Mouse (Mus musculus): ENCODE measurements at regions not wholly inside any gene's neighbourhood (a gene's known extent, or its start where the extent isn't known, plus 50 kb on each side); places are given as distances from the start of the nearest gene placed in this dataset.
A peak's percentile ranks its signal among the peaks of the same experiment; 100 is the strongest.

DNA sequence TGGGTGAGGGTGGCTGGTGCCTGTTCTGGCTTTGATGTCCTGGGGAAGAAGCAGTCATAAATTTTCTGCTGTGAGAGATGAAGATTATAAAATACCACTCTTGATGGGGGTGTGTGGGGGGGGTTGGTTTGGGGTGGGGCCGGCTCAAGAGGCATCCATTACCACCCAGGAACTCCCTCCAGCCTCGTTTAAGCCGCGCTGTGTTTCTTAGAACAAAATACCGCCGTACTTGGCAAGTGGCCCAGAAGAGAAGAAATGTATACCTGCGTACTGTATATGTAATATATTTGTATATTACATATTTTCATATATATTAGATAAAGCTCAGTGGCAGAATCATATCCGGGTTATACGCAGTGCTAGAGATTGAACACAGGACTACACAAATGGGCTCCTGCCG is 434.6 kb upstream of the Tbx3 start:
- no peak for DNase-seq

DNA sequence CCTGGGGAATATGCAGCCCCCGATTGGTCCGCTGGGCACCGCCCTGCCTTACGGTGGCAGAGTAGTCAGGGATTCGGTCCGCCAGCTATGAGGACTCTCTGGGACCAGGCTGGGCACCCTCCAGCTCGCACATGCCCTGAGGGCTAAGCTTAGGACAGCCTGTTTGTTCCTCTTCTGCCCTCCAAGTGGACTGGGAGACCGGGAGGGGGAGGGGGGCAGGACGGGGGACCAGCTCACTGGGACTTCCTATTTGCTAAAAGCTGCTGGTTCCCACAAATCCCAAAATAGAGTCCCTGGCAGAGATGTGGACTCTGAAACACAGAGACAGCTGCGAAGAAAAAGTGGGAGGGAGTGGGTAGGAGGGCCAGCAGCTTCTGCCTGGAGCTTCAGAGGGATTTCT is 423.6 kb upstream of the Tbx3 start:
- DNase-seq: no peak

DNA sequence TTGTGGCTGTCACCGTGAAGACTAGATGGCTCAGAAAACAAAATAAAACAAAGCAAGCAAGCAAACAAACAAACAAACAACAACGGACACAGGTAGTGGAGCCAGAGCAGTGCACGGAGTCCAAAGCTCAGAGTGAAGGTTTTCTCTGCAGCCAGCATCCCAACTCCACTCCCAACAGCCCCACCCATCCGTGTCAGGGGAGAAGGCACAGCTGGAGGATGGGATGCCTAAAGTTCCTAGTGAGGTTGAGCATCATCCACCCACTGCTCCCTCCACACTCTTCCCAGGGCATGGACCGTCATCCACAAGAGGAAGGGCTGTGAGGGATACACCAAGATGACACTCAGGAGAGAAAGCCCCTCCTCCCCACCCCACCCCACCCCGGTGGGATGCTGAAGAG is 421.8 kb upstream of the Tbx3 start:
- DNase-seq: no peak

DNA sequence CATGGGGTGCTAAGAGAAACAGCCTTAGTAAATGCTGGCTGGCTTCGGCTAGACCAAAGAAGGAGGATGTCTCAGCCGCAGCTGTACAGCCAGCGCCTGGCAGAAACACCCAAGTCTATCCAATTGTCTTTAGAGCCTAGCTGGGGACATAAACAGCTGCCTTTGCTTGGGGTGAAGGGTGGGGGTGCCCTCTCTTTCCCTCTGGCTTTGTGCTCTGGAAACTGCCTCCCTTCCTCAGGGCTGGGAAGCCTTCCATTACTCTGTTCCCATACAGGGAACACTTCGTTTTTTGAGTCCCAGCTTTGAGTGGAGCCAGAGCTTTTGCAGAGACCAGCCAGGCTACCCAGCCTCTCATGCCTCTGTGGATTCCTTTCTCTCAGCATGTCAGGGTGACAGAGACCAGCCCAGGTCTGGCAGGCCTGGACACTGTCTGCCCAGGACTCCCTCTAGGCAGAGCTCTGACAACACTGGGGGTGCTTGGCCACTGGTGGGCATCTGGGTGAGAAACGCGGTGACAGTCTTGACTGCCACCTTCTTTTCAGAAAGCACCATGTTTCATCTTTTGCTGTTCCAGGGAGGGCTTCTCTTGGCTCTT is 421.2 kb upstream of the Tbx3 start:
- no peak for DNase-seq

DNA sequence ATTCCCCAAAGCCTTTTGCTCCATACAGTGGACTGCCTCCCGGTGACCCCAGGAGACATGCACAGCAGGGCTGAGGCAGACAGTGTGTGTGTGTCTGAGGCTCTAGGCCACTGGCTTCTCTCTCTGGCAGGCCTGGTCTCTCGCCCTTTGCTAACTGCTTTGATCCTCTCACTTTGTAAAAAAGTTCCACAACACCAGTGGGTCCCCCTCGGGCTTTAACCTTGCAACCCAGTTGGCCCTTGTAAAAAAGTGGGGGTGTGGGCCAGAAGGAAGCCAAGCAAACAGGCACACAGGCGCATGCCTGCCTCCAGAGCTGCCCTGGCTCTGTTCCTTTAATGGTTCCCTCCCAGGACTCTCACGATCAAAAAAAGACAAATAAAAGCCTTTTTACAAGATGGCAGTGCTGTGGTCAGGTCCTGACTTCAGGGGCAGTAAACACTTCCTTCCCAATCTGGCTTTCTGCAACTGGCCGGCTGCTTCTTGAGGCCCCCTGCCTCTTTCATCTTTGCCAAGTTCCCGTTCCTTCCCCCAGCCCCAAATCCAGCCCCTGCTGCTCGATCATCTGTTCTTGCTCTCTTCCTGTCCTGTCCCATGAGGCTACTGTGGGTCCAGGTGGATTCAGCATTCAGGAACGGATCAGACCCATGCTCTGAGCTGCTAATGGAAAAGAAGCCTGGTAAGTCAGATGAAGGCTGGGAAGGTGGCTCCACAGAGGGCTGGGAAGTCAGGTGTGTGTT is 419.0 kb upstream of the Tbx3 start:
- DNase-seq: no peak

DNA sequence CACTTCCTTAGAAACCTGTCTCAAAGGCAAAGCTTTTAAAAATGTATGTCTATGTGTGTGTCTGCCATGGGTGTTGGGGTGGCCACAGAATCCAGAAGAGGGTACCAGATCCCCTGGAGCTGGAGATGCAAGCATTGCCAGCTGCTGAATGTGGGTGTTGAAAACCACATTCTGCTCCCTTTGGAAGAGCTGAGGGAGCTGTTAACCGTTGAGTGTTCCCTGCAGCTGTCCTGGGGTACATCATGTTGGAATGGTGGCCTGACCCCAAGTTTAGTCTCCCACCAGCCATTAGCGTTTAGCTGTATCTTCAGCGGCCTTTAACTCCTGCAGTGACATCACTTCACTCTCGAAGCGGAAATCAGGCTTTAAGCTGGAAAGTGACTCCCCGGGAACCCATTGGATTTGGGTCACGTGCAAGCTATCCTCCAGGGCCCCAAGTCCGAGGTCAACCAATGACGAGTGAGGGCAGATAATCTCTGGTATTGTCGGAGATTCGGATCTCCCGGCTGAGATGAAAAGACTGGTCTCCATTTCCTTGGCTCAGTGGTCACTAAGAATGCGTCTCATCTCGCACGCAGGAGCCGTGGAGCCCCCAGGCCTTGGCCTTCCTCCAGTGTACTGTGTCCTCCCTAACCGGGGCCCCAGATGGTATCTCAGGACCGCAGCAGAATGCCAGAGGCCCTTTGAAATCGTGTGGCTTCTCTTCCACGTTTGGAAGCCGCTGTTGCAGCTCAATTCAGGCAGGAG is 412.9 kb upstream of the Tbx3 start:
- DNase-seq: no peak

DNA sequence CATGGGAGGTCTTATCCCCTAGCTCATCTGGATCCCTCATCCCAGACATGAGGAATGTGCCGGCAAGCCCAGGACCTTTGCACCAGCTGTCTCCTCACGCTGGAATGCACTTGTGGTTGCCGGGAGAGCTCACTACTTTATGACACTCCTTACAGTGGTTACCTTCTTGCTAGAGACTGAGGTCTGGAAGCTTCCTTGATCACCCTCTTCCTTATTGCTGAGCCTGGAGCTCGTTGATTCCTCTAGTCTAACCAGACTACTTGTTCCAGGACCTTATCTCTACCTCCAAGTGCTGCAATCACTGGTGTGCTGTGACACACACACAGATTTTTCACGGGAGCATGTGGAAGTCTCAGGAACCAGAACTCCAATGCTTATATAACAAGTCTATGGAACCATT is 411.6 kb upstream of the Tbx3 start:
- DNase-seq: no peak

DNA sequence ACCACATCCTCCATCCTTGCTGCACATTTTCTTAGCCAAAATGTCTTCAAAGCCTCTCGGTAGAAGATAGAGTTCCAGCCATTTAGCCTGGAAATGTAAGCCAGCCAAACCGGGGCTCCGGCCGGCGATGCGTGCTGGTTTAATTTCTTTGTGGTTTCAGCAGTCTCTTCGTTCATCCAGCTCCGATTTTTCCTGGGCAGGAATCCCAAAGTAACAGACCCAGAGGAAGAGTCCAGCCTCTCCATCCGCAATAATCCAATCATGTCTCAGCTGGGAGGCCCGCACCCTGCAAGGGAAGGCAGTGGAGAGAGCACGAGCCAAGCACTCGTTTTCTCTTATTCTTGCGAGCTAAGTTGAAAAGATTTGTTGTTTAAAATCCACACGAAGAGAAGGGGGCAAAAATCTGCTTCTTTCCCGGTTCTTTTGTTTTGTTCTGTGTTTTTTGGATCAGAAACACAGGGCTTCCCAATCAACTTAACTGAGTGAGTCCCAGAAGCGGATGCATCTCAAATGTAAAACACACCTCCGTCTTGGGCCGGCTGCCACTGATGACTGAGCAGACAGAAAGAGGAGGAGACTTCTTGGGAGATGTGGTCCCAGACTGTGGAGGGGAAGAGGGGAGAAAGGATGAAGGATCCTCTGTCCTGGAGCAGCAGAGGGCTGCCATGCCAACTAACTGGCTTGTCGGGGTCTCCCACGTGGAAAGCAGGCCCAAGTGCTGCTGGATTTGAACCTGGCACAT is 405.1 kb upstream of the Tbx3 start:
- DNase-seq: peak; percentile 36 to 50

DNA sequence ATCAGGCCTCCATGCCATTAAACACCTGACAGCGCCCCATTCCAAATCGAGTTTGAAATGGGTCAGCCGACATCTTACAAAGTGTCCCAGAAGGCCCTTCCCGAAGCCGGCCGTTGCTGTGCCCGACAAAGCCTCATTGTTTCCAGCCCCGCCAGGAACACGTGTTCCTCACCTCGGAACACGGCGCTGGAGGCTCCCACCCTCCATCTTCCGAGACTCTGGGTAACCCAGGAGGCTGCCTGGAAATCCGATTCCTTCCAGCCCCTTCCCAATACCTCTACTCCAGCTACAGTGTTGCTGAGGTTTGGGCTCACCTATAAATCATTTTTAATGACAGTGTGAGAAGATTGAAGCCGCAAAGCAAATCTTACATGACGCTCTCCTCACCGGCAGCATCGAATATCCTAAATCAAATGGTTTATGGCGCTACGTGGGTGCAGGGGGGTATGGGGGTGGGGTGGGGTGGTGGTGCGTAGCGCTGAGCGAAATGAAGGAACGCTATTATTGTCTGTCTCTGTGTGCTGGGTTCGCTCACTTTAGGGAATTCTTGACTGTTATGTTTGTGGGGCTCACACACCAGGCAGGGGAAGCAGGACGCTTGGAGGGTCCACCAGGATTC is 399.1 kb upstream of the Tbx3 start:
- no peak for DNase-seq

DNA sequence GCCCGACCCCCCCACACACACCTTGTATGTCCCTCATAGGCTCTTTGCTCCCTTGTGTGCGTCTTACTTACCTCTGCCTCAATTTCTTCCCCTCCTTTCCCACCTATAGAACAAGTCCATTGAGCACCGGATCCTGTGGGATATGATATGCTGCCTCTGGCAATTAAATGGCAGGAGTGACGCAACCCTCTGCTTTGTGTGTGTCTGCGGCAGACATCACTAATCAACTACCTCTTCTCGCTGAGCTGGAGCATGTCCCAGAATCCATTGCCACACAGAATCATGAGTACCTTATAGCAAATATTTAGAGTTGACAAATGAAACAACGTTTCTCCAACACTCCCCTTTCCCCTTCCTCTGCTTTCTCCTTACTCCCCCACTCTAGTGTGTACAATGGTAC is 397.3 kb upstream of the Tbx3 start:
- DNase-seq: no peak

DNA sequence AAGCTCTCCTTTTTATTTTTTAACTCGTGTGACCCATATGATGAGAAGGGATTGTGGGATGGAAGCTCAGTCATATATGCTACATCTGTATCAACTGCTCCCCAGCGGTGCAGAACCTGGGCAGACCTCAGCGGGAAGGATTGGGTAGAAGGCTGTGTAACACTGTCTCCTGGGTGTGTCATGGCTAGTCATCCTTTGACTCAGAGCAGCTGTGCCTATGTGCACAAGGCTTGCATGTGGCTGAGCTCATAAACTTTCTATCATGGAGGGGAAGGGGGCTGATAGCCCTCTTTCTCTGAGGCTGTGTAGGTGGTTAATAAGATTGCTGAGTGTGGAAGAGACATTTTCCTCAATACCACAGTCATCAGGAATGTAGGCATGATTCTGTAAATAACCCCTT is 396.9 kb upstream of the Tbx3 start:
- no peak for DNase-seq

DNA sequence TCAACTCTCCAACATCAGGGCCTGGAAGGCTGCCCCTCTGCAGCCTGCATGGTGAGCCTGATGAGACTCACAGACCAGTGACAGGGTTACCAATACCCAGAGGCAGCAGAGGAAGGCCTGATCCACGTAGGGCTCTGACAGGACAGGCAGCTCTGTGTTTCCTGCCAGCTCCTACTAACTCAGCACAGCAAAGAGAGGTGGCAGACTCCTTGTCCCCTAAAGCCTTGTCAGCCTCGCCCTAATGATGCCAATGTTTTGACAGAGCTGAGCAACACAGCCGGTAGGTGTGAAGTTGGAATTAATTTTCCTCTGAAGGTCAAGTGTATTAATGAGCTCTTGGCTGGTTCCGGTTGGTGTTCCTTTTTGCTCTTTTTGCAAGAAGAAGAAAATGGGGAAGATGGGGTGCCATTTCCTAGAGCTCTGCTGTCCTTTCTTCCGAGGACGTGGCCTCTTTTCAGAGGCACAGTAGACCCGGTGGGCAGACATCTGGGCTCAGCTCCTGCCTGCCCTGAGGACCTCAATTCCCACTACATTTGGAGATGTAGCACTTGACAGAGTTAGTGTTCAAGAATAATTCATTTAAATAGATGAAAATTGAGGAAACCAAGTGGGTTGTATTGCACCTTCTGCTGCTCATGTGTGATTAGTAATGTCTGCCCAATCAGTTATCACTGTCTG is 395.5 kb upstream of the Tbx3 start:
- DNase-seq: no peak

DNA sequence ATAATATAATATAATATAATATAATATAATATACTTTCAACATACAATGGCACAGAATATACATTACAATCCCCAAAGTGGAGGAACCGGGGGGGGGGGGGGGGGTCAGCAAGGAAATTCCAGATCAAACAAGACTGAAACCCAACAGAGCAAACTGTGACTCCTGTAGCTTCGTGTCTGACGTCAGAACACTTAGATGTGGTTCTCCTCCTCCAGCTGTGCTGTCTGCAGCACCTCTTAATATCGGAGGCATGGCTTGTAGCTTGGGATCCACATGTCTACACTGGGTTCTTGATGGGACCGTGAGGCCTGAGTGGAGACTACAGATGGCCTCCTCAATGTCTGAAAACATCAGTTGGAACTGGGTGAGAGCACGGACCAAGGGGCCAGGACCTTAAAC is 390.3 kb upstream of the Tbx3 start:
- DNase-seq: no peak

DNA sequence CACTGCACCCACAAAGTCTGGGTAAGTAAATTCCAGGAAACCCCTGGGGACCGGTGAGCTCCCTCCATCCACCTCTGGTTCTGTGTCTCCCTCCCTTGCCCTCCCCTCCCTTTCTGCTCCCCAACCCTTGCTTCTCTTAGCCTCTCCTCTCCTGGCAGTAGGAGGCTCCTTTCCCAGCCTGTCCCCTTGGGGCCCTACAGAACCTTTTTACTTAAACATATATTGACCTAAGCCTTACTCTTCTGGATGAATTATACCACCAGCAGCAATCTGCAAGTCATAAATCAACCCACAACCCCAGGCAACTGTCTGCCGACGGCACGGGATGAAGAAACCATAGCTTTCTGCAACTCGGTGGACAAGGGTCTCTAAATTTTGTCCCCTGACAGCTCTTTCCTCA is 380.7 kb upstream of the Tbx3 start:
- DNase-seq: no peak

DNA sequence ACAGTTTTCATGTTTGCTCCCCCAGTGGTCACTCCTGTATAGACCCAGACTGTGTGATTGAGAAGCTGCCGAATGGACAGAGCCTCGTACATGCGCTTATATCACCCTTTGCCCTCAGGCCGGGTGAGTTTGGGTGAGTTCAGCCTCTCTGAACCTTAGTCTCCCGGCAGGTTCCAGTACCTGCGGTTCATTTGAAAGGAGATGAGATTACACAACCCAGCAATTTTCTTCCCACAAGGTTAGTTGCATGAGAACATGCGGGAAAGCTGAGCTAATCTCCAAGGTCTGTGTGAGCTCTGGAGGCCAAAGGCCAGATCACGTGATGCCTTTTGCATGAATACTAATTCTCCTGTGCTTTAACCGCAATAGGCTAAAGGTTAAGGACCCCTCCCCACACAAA is 378.1 kb upstream of the Tbx3 start:
- DNase-seq: no peak

DNA sequence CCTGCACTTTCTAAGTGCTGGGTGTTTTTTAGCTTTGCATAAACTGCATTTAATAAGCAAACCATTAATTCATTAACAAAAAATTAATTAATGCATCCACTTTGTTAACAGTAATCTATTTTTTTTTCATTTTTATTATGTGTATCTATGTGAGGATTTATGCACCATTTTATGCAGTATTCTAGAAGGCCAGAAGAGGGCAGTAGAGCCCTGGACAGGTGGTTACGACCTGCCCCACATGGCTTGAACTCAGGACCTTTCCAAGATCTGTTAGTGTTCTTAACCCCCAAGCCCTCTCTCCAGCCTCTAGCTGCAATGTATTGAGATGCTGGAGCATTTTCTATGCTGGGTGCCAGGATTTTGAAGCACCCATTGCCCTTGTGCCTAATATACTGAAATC is 377.6 kb upstream of the Tbx3 start:
- DNase-seq: no peak

DNA sequence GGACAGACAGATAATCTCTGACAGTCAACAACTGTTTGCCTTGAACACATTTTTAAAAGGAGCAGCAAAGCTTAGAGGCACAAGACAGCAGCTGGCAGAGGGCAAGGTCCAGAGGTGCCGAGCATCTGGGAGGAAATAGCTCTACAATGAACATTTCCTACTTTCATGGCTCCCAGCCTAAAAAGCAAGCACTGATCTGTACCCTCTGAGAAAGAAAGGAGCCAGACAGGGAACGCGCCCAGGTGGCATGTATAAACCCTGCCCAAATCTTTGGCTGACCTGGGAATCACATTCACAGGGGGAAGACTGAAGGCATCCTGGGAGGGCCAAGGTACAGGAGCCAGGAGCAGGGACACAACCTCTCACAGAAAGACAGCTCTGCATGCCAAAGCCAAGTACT is 371.2 kb upstream of the Tbx3 start:
- DNase-seq: no peak

DNA sequence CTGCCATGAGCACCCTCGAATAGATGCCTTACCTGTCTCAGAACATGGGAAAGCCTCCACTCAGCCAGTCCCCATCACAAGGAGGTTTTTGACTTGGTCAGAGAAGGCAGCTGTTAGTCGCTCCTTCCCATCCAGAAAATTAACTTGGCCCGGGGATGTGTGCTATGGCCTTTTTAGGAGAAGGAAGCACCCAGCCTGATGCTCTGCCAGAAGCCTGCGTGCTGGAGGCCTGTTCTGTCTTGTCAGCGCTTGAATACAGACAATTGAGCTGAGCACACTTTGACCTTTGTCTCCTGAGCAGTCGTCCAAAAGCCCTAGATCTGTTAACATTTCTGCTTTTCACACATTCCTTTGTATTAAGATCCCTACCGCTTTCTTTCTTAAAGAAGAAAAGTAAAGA is 370.4 kb upstream of the Tbx3 start:
- DNase-seq: no peak

DNA sequence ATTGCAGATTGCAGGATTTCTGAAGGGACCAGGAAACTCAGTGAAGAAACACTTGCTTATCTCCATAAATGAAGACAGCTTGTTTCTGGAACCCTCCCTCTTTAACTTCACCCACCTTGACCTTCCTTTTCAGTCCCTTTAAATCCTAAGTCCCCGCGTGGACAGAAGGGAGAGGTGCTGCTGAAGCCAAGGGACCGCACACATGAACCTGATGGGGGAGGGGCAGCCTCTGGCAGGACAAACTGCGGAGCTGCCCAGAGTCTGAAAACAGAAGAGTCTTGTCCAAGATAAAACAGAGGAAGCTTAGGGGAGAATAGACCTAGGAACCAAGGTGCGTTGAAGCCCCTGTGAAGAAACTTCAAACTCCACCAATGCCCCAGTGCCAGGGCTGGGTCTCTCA is 368.9 kb upstream of the Tbx3 start:
- no peak for DNase-seq

DNA sequence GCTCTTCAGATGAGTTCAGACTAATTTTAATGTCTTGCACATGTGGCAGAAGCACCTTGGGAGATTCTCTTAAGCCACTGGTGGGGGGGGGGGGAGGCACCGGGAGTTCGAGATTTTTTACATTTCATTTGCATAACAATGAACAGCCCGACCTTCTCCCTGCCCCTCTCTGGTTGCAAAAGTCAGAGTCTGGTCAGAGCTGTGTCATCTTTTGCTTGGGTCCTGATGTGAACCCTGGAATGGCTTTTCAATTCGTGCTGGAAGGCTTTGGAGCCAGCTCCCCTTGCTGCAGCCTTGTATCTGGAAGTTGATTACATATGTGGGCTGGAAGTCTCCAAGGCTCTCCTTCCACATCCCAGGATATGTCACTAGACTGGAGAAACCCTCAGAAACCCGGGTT is 365.7 kb upstream of the Tbx3 start:
- DNase-seq: no peak

DNA sequence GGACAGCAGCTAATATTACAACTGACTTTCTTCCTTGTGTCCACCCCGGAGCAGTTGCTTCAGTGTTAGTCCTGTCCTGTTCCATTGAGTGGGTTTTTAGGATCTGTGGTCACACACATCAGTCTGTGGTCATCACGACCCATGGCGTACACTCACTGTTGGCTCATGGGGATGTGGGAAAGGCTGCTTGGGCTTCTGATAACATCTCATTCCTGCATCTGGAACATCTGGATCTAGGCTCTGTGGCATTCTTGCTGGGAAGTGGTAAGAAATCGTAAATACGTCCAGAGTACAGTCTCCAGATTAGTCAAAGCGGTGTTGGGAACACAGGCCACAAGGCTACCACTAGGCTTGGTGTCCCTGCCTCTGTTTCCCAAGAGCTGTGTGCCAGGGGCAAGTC is 362.7 kb upstream of the Tbx3 start:
- no peak for DNase-seq

DNA sequence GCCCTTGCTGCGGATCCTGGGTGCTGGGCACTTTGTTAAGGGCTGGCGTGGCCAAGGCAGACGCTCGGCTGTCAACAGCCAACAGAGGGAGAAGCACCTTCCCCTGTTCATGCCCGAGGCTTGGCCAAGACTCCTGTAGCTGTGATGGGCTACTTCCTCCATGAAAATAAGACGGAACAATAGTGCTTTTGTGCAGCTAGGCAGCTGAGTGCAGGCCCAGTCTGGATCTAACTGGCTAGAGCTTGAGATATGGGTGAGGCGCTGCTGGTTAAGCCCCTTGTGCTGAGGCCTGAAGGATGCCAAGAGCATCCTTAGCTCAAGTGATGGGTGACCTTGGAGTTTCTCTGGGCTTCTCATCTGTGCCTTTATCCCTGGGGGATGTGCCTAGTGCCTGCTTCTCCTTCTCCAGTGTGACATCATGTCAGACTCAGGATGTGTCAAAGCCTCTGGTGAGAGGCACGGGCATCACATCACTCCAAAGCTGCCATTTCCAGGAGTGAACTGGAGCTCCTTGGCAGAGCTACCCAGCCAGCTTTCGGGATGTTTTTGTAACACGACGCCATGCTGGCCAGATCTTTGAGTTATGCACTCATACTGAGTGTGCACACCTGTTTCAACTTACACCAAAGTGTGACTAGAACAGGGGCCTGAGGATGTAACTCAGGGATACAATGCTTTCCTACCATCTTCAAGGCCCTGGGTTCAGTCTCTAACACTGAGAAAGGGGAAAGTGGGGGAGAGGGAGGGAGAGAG is 360.1 kb upstream of the Tbx3 start:
- no peak for DNase-seq
